Mouse (Mus musculus) embryonic facial prominence, embryonic 14.5 days (tissue): ENCODE results near the gene Ap3m1. TPM values are rescaled to one million over a fixed set of nuclear protein-coding genes. Genes with fewer than 3 reads are reported as not detected.

Experiments
- ATAC-seq: fragments of 200-750 bp; cut with Nextera tagmentation; 2 replicates; pipeline ENCODE4 v1.8.0; 2017; ENCODE audit warnings: low read depth, moderate number of reproducible peaks, moderate TSS enrichment
- DNase-seq: peaks from one replicate; pipeline ENCODE4 v3.0.0-alpha.2; 2015; ENCODE audit warnings: low spot score
- H3K27ac ChIP-seq: fragments of 300-500 bp; sonication (generic); replicated peaks from 2 replicates; pipeline ENCODE4 v1.5.1; 2014; ENCODE audit warnings: low read depth, mild to moderate bottlenecking, low read length, moderate library complexity
- H3K27me3 ChIP-seq: fragments of 300-500 bp; sonication (generic); replicated peaks from 2 replicates; pipeline ENCODE4 v1.6.1; 2014; ENCODE audit warnings: low read length; ENCODE audit not compliant: control insufficient read depth, insufficient read depth
- H3K36me3 ChIP-seq: fragments of 300-500 bp; sonication (generic); 2 replicates; pipeline ENCODE4 v1.6.1; 2014; ENCODE audit warnings: low read length, mixed read lengths; ENCODE audit not compliant: control insufficient read depth, insufficient read depth
- H3K4me1 ChIP-seq: fragments of 300-500 bp; sonication (generic); 2 replicates; pipeline ENCODE4 v1.6.1; 2014; ENCODE audit warnings: antibody characterized with exemption, low read length; ENCODE audit not compliant: control insufficient read depth, insufficient read depth
- H3K4me2 ChIP-seq: fragments of 300-500 bp; sonication (generic); 2 replicates; pipeline ENCODE4 v1.6.1; 2014; ENCODE audit warnings: low read depth, mild to moderate bottlenecking, low read length, moderate library complexity, mixed read lengths
- H3K4me3 ChIP-seq: fragments of 300-500 bp; sonication (generic); 2 replicates; pipeline ENCODE4 v1.5.1; 2014; ENCODE audit warnings: low read depth, mild to moderate bottlenecking, low read length
- H3K9ac ChIP-seq: fragments of 300-500 bp; sonication (generic); 2 replicates; pipeline ENCODE4 v1.6.1; 2014; ENCODE audit warnings: low read depth, mild to moderate bottlenecking, low read length, moderate library complexity, mixed read lengths
- H3K9me3 ChIP-seq: fragments of 300-500 bp; sonication (generic); 2 replicates; pipeline ENCODE4 v1.6.1; 2016; ENCODE audit warnings: low read length; ENCODE audit not compliant: control insufficient read depth
- WGBS: fragments of 180-500 bp; shearing (Covaris S2); extraction: QIAGEN DNeasy Blood & Tissue Kit; methylation state at CpG from one replicate; pipeline ENCODE4 v1.1.7; 2014; 5-methylcytosine and 5-hydroxymethylcytosine counted together
- polyA plus RNA-seq: library from polyadenylated mRNA; unstranded; fragments of >200 nt; fragmentation: Nextera tagmentation; extraction: Ambion mirVana; gene quantifications from 2 replicates; pipeline ENCODE4 v1.2.1, GENCODE M21; 2014

Gene Ap3m1
- polyA plus RNA-seq, 1 experiment from 2014 or later: 86.4 TPM

GRCm38 (mm10) chr14:21047840-21048239, 4.5 kb downstream of the Ap3m1 start:
- no peak overlapping the region for H3K4me3 ChIP-seq
- H3K9me3 ChIP-seq: no peaks in the 10 kb centered on the region
- peaks cover 8% of the 10 kb centered on the region; the same call in 1 of the 2 replicates for H3K36me3 ChIP-seq
- H3K9ac ChIP-seq: no peak overlapping the region
- WGBS: 63% methylated on average over 2 of the region's 2 CpGs
- no peak overlapping the region for H3K27ac ChIP-seq
- H3K27me3 ChIP-seq: no peaks in the 10 kb centered on the region
- DNase-seq (no peak), ATAC-seq (no peak)
- H3K4me2 ChIP-seq: no peak overlapping the region
- peaks cover 5% of the 10 kb centered on the region; the same call in 1 of the 2 replicates for H3K4me1 ChIP-seq

GRCm38 (mm10) chr14:21039623-21040022, 12.7 kb downstream of the Ap3m1 start:
- no peak overlapping the region for H3K9ac ChIP-seq
- no peak overlapping the region for H3K4me3 ChIP-seq
- ATAC-seq: no peak
- no peaks in the 10 kb centered on the region for H3K4me1 ChIP-seq
- WGBS: 84% methylated on average over 4 of the region's 4 CpGs
- no peaks in the 10 kb centered on the region for H3K9me3 ChIP-seq
- no peak overlapping the region for H3K27ac ChIP-seq
- no peak for DNase-seq
- no peaks in the 10 kb centered on the region for H3K27me3 ChIP-seq
- no peak overlapping the region for H3K4me2 ChIP-seq
- peaks cover 64% of the 10 kb centered on the region for H3K36me3 ChIP-seq

- Histone ChIP-seq H3K36me3 (peaks cover 66% of the 10 kb centered on the region), H3K9me3 (no peaks in the 10 kb centered on the region), H3K4me2 (no peak overlapping the region), H3K4me1 (no peaks in the 10 kb centered on the region), H3K9ac (no peak overlapping the region), H3K27me3 (no peaks in the 10 kb centered on the region), H3K4me3 (no peak overlapping the region), H3K27ac (no peak overlapping the region)
- DNase-seq (no peak), ATAC-seq (no peak)
- WGBS: 91% methylated on average over 12 of the region's 12 CpGs
Measured at GRCm38 (mm10) chr14:21039077-21039476, 13.2 kb downstream of the Ap3m1 start.

- Histone ChIP-seq H3K27ac (no peak overlapping the region), H3K9ac (no peak overlapping the region), H3K27me3 (no peaks in the 10 kb centered on the region), H3K4me2 (no peak overlapping the region), H3K4me1 (0 out of 2 replicates have a peak, but pooled peaks cover 5% of the 10 kb centered on the region), H3K4me3 (no peak overlapping the region), H3K9me3 (no peaks in the 10 kb centered on the region), H3K36me3 (peaks cover 69% of the 10 kb centered on the region)
- WGBS: 95% methylated on average over 3 of the region's 3 CpGs
- ATAC-seq (no peak), DNase-seq (no peak)
Measured at GRCm38 (mm10) chr14:21034791-21035190, 17.5 kb downstream of the Ap3m1 start.

GRCm38 (mm10) chr14:21034271-21034670, 18.0 kb downstream of the Ap3m1 start:
- no peak overlapping the region for H3K4me3 ChIP-seq
- H3K9me3 ChIP-seq: no peaks in the 10 kb centered on the region
- peaks cover 69% of the 10 kb centered on the region for H3K36me3 ChIP-seq
- no peak for DNase-seq
- WGBS: 86% methylated on average over 4 of the region's 4 CpGs
- 0 out of 2 replicates have a peak, but pooled peaks cover 5% of the 10 kb centered on the region for H3K4me1 ChIP-seq
- no peak overlapping the region for H3K4me2 ChIP-seq
- no peak for ATAC-seq
- H3K27ac ChIP-seq: no peak overlapping the region
- H3K9ac ChIP-seq: no peak overlapping the region
- no peaks in the 10 kb centered on the region for H3K27me3 ChIP-seq

GRCm38 (mm10) chr14:21031783-21032511, 20.4 kb downstream of the Ap3m1 start:
- Histone ChIP-seq H3K4me2 (no peak overlapping the region), H3K4me1 (0 out of 2 replicates have a peak, but pooled peaks cover 5% of the 10 kb centered on the region), H3K27ac (peak overlapping the region; percentile 69), H3K4me3 (no peak overlapping the region), H3K9me3 (no peaks in the 10 kb centered on the region), H3K36me3 (peaks cover 69% of the 10 kb centered on the region), H3K27me3 (no peaks in the 10 kb centered on the region), H3K9ac (no peak overlapping the region)
- DNase-seq (peak; percentile 78), ATAC-seq (peak; percentile 72)
- 46% methylated on average over 6 of the region's 6 CpGs for WGBS

- Histone ChIP-seq H3K4me2 (no peak overlapping the region), H3K4me3 (no peak overlapping the region), H3K9ac (no peak overlapping the region), H3K27me3 (no peaks in the 10 kb centered on the region), H3K9me3 (no peaks in the 10 kb centered on the region), H3K4me1 (0 out of 2 replicates have a peak, but pooled peaks cover 5% of the 10 kb centered on the region), H3K36me3 (peaks cover 67% of the 10 kb centered on the region), H3K27ac (no peak overlapping the region)
- ATAC-seq (no peak), DNase-seq (no peak)
- 84% methylated on average over 11 of the region's 11 CpGs for WGBS
Measured at GRCm38 (mm10) chr14:21029025-21029659, 23.2 kb downstream of the Ap3m1 start.

- no peaks in the 10 kb centered on the region for H3K27me3 ChIP-seq
- no peak overlapping the region for H3K9ac ChIP-seq
- peaks cover 75% of the 10 kb centered on the region for H3K36me3 ChIP-seq
- no peak for ATAC-seq
- H3K4me2 ChIP-seq: no peak overlapping the region
- no peak overlapping the region for H3K4me3 ChIP-seq
- no peak overlapping the region for H3K27ac ChIP-seq
- 0 out of 2 replicates have a peak, but pooled peaks cover 4% of the 10 kb centered on the region for H3K4me1 ChIP-seq
- no peaks in the 10 kb centered on the region for H3K9me3 ChIP-seq
- DNase-seq: no peak
Measured at GRCm38 (mm10) chr14:21027542-21027941, 24.8 kb downstream of the Ap3m1 start.
